Comparison of ENCODE assay signal across 16 mouse cellular contexts in genomic region chr9:91958421-91958820, GRCm38 (mm10).
"Had no signal": no experiment of that assay in that cellular context is flagged by ENCODE, and none has a peak within 500 bp of the region (broad histone marks: within the 10 kb centered on the region; RNA-seq: fewer than 3 reads in every experiment).

No protein-coding gene starts in this region.

- H3K4me1 ChIP-seq: kidney, embryonic 15.5 days; limb, embryonic 12.5 days; liver, embryonic 13.5 days; lung, embryonic 15.5 days; midbrain, embryonic 10.5 days; midbrain, embryonic 15.5 days had no signal

- DNase-seq: kidney, adult 2 months; kidney, postnatal 14 days; liver; liver, embryonic 13.5 days; liver, postnatal 0 days; lung, postnatal 14 days; right cerebral cortex, adult 18-20 months; right cerebral cortex, postnatal 25 days; thymus, adult 18-20 months; thymus, postnatal 14 days had no signal

- H3K9me3 ChIP-seq: kidney, embryonic 15.5 days; limb, embryonic 12.5 days; liver, embryonic 13.5 days; lung, embryonic 15.5 days; midbrain, embryonic 10.5 days; midbrain, embryonic 15.5 days; neural tube, embryonic 13.5 days had no signal

- H3K36me3 ChIP-seq: kidney, embryonic 15.5 days; limb, embryonic 12.5 days; liver, embryonic 13.5 days; lung, embryonic 15.5 days; midbrain, embryonic 10.5 days; midbrain, embryonic 15.5 days; neural tube, embryonic 13.5 days had no signal

- H3K27me3 ChIP-seq: kidney, embryonic 15.5 days; limb, embryonic 12.5 days; liver, embryonic 13.5 days; lung, embryonic 15.5 days; midbrain, embryonic 15.5 days; neural tube, embryonic 13.5 days had no signal

- H3K9ac ChIP-seq: kidney, embryonic 15.5 days; limb, embryonic 12.5 days; liver, embryonic 13.5 days; liver, postnatal 0 days; lung, embryonic 15.5 days; midbrain, embryonic 15.5 days; neural tube, embryonic 13.5 days had no signal

- H3K4me2 ChIP-seq: kidney, embryonic 15.5 days; limb, embryonic 12.5 days; liver, embryonic 13.5 days; lung, embryonic 15.5 days; midbrain, embryonic 15.5 days; neural tube, embryonic 13.5 days had no signal

- ATAC-seq: liver, postnatal 0 days; midbrain, embryonic 15.5 days had no signal

- H3K27ac ChIP-seq: kidney, embryonic 15.5 days; limb, embryonic 12.5 days; liver, embryonic 13.5 days; lung, embryonic 15.5 days; midbrain, embryonic 10.5 days; midbrain, embryonic 15.5 days; neural tube, embryonic 13.5 days had no signal

- H3K4me3 ChIP-seq: kidney, embryonic 15.5 days; limb, embryonic 12.5 days; liver, embryonic 13.5 days; lung, embryonic 15.5 days; midbrain, embryonic 10.5 days; midbrain, embryonic 15.5 days; neural tube, embryonic 13.5 days had no signal
